Mouse (Mus musculus): Measurements from ENCODE around the gene Fam171a2.
A peak's percentile ranks its signal among the peaks of the same experiment; 100 is the strongest.

The Fam171a2 gene

GRCm38 (mm10) chr11:102434816-102435705 lies 12.4 kb downstream of the Fam171a2 start:
- no peak for DNase-seq (ENCODE audit: low spot score in 2 of 2)

GRCm38 (mm10) chr11:102434406-102434805 lies 13.1 kb downstream of the Fam171a2 start:
- peak; percentile 87 to 92 for DNase-seq (ENCODE audit: low spot score in 2 of 2)

- DNase-seq (ENCODE audit: low spot score in 2 of 2): no peak
Measured at GRCm38 (mm10) chr11:102433866-102434265, 13.6 kb downstream of the Fam171a2 start.

- DNase-seq (ENCODE audit: low spot score in 2 of 2): no peak
Measured at GRCm38 (mm10) chr11:102432896-102433295, 14.6 kb downstream of the Fam171a2 start.

- DNase-seq (ENCODE audit: low spot score in 2 of 2): peak; percentile 44 to 71
Measured at GRCm38 (mm10) chr11:102432115-102432843, 15.2 kb downstream of the Fam171a2 start.

DNA sequence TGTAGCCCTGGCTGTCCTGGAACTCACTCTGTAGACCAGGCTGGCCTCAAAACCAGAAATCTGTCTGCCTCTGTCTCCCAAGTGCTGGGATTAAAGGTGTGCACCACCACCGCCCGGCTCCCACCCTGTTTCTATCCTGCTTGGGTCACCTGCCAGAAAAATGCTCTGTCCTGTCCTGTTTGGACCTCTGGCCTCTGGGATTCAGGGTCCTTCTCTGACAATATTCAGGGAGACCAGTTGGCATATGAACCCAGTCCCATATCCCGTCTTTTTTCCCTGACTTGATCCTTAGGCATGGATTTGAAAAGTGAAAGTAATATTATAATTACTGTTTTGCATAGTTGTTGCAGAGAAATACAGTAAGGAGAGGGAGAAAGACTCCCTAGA lies 15.8 kb downstream of the Fam171a2 start:
- no peak for DNase-seq (ENCODE audit: low spot score in 2 of 2)

DNA sequence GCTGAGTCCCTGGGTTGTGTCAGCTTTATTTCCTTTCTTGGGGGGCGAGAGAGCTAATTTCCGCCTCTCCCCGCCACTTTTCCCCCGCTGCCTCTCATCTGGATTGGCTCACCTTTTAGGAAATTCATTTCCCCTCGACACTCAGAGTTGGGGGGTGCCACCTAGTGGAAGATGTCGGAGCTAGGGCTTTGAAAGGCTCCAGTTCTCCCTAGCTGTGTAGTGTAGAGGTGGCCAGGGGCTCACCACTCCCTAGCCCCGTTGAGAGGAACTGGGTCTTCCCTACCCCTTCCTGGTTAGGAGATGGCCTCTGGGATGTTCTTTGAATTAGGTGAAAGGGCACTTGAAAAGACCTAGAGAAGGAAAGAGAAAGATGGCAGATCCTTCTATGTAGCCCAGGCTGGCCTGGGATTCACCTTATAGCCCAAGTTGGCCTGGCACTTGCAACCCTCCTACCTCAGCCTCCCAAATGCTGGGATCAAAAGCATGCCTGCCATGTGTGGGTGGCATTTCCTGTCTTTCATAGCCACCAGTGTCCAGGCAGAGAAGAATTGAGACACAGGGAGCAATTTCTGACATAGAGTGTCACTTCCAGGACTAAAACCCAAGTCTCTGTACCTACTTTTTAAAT lies 16.4 kb downstream of the Fam171a2 start:
- DNase-seq (ENCODE audit: low spot score in 2 of 2): peak; percentile 78 to 87

DNA sequence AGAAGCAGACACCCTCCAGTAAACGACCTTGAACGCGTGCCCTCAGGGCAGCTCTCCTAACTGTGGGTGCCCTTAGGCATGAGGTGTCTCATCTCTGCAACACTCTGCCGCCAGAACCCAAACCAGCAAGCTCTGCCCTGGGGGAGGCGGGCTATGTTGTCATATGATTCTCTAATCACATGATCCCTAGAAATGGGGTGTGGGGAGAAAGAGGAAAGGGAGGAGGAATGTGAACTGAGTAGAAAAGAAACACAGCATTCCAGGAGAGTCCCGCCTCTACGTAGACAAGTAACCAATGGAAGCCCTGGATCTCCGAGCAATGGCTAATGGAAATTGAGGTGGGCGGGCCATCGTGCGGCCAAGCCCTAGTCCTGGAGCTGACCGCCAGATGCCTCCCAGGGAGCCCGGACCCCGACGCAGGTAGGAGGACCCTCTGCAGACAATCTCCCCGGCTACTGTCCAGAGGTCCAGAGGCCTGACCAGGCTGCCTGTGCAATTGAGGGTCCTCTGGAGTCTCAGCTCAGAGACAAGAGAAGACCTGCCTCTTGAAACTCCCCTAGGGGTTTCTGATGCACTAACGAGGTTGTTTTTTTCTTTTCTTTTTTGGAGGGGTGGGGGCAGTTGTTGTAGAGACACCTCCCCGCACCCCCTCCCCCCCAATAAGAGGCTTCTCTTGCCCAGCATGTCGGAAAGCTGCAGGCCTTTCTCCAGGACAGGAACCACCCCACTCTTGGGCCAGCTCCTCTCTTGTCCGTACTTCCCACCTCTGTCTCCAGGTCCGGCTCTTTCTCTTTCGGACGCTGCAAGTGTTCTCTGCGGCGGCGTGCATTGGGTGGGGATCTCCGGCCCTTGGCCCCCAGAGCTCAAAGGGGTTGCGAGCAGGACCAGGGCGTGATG lies 17.1 kb downstream of the Fam171a2 start, which contains the start of gene Grn:
TSS of gene Grn (plus strand) at position 195 of the 897 bp plus-strand sequence.
- DNase-seq (ENCODE audit: low spot score in 2 of 2): peak; percentile 73 to 85

DNA sequence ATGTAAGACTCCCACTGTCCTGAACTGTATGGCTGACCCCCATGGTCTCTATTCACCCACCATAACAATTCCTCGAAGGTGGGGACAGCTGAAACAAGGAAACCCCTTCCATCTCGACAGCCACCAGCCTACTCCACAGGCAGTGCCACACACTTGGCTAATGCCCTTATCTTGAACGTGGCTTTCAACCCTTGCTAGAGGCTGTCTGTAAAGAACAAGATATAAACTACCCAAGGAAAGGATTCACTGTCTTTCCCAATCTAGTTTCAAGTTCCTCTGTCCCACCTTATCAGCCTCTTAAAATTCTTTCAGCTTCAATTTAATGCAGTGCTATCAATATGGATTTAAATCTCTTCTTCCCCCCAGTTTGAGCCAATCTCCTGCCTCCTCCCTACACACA lies 17.9 kb downstream of the Fam171a2 start:
- no peak for DNase-seq (ENCODE audit: low spot score in 2 of 2)

GRCm38 (mm10) chr11:102428981-102429540 lies 18.4 kb downstream of the Fam171a2 start:
- no peak for DNase-seq (ENCODE audit: low spot score in 2 of 2)

DNA sequence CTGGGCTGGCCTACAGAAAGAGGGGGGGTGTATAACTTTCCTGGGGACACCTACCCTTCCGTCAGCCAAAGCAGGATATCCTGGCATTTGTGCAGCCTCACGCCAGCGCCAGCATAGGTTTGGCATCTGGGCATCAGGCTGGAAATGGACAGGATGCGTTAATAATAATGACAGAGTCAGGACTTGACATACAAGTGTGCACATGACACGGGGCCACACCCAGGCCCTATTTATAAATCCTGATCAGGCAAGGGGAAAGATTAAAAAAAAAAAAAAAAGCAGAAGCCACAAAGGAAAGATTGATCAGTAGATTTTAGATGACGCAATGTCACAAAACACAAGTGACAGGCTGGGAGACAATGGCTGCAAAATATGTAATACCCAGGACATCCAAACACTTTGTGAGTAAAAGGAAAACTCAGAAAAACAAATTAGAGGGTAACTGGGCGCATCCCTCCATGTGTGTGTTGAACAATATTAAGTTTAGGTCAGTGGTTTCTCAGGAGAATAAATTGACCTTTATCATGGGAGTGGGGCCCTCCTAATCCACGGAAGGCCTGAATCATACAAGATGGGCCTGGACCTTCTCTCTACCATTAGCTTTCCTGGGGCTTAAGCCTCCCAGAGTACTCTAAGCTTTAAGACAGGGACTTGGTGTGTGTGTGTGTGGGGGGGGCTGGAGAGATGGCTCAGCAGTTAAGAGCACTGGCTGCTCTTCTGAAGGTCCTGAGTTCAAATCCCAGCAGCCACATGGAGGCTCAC lies 21.7 kb downstream of the Fam171a2 start:
- no peak for DNase-seq (ENCODE audit: low spot score in 2 of 2)

- DNase-seq (ENCODE audit: low spot score in 2 of 2): no peak
Measured at GRCm38 (mm10) chr11:102424666-102425065, 22.8 kb downstream of the Fam171a2 start.

DNA sequence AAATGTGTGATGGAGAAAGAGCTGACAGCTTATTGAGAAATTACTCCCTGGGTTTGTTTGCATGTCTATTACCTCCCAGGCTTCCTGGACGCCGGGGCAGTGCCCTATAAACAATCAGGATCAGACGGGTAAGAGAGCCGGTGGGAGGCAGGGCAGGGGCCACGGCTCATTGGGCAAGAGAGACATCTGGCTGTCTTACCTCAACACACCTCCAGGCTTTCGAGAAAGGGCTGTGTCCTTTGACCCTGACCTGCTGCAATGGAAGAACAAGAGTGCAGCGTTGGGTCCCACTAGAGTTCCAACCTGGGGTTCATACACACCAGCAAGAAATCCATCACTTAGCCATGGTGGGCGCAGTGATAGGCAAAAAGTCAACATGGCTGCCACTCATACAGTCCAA lies 25.9 kb downstream of the Fam171a2 start:
- DNase-seq (ENCODE audit: low spot score in 2 of 2): no peak

DNA sequence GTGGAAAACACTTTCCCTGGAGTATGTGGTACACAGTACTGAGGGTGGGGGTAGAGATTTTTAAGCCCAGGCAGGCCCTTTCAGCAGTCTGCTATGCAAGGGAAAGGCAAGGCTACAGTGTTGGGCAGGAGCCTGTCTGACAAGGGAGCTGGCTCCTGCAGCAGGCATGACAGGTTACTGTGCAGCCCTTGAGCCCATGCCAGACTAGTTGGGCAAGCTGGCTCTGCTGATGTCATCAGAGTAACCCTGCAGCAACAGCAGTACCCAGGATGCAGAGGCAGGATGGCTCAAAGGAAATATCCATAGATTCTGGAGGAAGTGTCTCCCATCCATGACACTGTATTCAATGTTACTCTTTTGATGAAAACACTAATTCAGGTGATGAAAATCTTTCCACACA lies 28.6 kb downstream of the Fam171a2 start:
- no peak for DNase-seq (ENCODE audit: low spot score in 2 of 2)

DNA sequence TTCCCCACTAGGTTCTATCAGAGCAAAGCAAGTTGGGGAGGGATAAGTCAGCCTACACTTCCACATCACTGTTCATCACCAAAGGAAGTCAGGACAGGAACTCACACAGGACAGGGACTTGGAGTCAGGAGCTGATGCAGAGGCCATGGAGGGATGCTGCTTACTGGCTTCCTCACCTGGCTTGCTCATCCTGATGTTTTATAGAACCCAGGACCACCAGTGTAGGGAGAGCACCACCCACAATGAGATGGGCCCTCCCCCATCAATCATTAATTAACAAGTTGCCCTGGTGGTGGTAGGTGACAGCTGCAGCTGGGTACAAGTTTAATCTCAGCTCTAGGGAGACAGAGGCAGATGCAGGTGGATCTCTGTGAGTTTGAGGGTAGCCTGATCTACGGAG lies 30.3 kb downstream of the Fam171a2 start:
- DNase-seq (ENCODE audit: low spot score in 2 of 2): no peak

GRCm38 (mm10) chr11:102415034-102415802 lies 32.3 kb downstream of the Fam171a2 start:
- DNase-seq (ENCODE audit: low spot score in 2 of 2): no peak

GRCm38 (mm10) chr11:102413059-102413458 lies 34.4 kb downstream of the Fam171a2 start:
- DNase-seq (ENCODE audit: low spot score in 2 of 2): no peak

DNA sequence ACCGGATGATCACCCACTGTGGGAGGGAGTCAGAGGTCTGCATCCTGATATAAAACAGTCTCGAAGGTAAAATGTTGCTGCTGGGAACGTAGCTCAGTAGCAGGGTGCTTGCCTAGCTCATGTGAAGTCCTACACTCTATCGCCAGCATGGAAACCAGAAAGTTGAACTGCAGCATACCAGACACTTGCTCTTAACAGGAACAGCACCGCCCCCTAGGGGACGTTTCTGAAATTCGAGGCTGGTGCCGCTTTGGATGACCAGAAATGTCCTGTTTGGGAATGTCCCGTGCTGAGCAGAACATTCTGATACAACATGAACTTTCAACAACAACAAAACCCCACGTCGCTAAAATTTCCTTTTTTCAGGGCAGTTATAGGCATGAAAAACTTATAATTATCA lies 35.8 kb downstream of the Fam171a2 start:
- peak; percentile 90 to 94 for DNase-seq (ENCODE audit: low spot score in 2 of 2)

DNA sequence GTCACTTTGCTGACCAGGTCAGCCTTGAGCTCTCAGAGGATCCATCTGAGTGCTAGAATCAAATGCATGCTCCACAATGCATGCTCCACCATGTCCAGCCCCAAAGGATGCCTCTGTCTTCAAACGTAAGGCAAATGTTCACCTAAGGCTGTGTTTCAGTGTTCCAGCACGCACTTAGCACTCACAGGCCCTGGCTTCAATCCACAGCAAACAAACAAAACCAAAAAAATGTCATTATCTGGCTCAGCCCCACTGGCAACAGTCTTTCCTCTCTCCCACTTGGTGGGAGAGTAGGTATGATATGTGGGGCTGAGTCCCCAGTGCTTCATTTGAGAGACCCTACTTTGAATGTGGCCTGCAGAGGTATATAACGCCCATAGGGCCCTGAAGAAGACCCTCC lies 36.4 kb downstream of the Fam171a2 start:
- DNase-seq (ENCODE audit: low spot score in 2 of 2): no peak

All from spleen, postnatal 10 days (tissue).